Mouse (Mus musculus) natural killer cell, adult 2 months (primary cell): Measurements from ENCODE around the gene Slc9b2.

Source experiments
- DNase-seq, 2 experiments: peaks; one replicate each; pipeline ENCODE4 v3.0.0; 2022; ENCODE audit warnings: low spot score in 2 of 2

Gene Slc9b2

DNA sequence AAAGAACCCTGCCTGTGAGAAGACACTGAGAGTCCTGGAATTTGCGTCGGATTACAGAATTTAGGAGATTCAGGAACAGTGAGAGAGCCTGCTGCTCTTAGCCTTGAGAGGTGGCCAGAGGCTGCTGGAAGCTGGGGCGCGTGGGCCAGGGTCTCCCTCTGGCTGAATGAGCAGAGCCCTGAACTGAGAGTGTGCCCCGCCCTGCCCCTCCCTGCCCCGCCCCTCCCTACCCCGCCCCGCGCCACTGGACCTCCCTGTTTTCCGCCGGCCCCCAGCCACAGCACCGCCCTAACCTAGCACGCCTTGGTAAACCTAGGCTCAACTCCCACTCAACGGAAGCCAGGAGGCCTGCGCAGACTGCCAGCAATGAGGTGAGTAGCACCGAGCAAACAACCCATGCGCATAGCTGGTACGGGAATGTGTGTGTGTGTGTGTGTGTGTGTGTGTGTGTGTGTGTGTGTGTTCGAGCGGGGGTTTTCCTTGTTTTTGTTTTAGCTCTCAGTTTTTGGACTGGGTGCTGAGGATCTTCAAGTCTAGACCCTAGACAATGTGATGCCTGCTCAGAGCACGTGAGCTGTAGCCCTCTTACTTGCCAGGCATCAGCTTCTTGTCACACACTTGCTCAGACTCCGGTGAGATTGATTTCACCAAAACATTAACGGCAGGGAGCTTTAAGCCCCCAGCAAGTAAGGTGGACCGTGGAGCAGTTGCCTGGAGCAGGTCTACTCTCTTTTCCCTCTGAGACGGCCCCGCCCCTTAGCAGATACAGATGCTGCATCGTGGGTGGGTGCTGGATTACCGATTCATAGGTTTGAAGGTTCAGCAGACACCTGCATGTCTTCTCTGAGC is at the start of gene Slc9b2:
Gene Slc9b2 (plus strand): TSS at position 290 of the 849 bp plus-strand sequence.
- peak in 1 of 2 experiments; percentile 18 for DNase-seq

- DNase-seq, result no peak
Measured at GRCm38 (mm10) chr3:135258919-135259318, 48.6 kb upstream of the Slc9b2 start.

- no peak for DNase-seq
Measured at GRCm38 (mm10) chr3:135260233-135260632, 47.3 kb upstream of the Slc9b2 start.

DNA sequence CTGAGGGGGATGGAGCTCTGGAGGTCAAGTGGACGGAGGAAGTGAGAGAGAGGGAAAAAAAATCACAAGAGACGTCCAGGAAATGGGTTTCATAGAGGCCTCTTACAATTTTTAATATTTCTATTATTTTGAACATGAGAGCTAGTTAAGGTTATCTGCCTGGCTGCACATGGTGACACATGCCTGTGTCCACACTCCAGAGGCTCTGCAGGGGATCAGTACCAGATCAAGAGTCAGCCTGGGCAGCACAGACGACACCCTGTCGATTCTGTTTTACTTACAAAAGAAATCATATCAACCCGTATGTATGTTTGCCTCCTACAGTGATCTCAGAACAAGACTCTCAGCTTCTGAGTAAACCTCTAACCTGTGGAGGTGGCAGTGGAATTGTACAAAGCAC is 38.9 kb upstream of the Slc9b2 start:
- DNase-seq, result no peak

GRCm38 (mm10) chr3:135269391-135269990 is 38.0 kb upstream of the Slc9b2 start:
- DNase-seq, result no peak

- DNase-seq, result no peak
Measured at GRCm38 (mm10) chr3:135272627-135273026, 34.9 kb upstream of the Slc9b2 start.

- DNase-seq, result no peak
Measured at GRCm38 (mm10) chr3:135273047-135273446, 34.5 kb upstream of the Slc9b2 start.

DNA sequence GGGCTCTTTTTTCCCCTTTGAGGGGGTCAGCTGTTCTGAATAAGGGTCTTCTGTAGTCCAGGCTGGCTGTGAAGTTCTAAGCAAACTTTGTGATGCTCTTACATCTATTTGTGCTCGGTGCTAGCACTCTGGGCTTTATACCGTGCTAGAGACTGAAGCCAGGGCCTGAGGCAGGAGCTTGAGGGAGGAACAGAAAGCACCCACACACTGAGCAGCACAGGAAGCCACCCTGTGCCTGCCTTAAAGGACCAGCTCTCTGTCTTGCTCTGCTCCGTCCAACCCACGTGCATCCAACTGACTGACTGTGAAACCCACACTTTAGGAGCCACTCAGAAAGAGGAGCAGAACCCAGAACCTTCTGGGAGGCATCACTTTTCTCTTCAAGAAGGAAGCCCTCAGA is 27.3 kb upstream of the Slc9b2 start:
- DNase-seq, result no peak

- peak; percentile 50 to 63 for DNase-seq
Measured at GRCm38 (mm10) chr3:135280669-135281415, 26.7 kb upstream of the Slc9b2 start, which contains the start of gene Bdh2. Gene Bdh2, plus strand, starts transcription at chr3:135281221.

DNA sequence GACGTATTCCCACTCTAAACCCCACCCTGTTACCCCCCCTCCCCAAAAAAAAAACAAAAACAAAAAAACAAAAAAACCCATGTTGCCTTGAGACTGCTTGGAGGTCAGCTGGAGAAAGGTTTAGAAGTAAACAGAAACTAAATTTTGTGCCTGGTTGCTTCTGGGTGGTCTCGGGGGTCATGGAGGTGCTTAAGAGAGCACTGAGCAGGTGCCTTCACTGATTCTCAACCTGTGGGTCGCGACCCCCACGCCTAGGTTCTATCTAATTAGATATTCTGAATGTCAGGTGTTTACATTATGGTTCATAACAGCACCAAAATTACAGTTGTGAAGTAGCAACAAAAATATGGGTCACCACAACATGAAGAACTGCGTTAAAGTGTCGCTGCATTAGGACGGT is 25.8 kb upstream of the Slc9b2 start:
- no peak for DNase-seq

DNA sequence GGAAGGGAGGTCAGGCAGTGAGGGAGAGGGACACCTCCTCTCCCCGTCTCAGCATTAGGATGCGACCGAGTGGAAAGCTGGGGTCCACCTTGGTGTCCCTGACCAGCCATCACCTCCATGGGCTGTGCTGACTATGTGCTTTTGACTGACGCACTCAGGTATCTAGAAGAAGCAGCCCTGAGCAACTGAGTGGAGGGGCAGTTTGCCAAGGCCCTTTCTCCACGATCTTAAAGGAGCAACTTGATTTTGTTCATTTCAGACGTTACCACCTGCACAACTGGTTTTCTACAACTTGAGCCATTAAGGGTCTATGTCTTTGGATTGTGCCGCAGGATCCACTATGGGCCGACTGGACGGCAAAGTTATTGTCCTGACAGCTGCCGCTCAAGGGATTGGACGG is 22.2 kb upstream of the Slc9b2 start:
- no peak for DNase-seq

- DNase-seq, result no peak
Measured at GRCm38 (mm10) chr3:135285807-135286206, 21.7 kb upstream of the Slc9b2 start.

DNA sequence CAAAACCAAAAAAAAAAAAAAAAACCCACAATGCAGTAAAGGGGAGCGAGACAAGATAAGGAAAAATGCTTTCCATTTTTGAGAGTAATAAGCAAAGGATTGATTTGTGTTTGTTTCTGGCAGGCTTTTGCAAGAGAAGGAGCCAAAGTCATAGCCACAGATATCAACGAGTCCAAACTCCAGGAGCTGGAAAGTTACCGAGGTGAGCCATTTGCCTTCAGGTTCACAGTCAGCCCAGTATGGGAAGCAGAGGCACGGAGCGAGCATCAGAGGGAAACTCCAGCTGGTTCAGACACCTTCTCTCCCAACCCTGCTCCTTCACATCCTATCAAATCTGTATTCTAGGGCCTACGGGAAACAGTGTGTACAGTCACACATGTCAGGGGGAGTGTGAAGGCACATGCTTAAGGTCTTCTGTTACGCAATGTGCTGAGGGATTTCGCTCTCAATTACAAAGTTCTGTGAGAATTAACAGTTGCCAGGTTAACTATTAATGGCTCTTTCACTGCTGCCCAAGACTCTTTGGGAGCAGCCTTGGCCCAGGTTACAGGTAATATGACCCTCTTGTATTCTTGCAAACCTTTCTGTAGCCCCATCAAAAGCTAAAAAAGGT is 19.3 kb upstream of the Slc9b2 start:
- DNase-seq, result no peak

GRCm38 (mm10) chr3:135289148-135289547 is 18.4 kb upstream of the Slc9b2 start:
- DNase-seq, result no peak

DNA sequence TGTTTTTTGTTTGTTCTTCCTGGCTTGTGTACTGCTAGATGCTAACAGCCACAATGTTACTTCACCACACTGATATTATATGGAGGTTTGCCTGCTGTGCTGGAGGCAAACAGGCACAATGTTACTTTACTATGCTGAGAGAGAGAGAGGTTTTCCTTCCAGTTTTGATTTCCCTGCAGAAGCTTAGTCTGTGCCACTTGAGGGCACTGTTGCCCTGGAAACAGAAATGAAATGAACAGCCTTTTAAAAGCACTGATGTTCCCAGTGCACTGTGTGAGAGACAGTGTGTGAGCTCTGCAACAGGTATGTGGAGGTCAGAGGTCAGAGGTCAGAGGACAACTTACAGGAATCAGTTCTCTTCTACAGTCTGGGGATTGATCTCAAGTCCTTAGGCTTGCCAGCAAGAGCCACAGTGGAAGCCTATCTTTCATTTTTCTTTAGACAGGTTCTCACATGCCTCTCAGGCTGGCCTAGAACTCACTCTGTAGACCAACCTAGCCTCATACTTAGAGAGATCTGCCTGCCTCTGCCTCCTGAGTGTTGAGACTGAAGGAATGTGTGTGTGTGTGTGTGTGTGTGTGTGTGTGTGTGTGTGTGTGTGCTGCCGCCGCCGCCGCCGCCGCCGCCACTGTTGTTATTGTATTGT is 17.1 kb upstream of the Slc9b2 start:
- DNase-seq, result peak in 1 of 2 experiments; percentile 33

DNA sequence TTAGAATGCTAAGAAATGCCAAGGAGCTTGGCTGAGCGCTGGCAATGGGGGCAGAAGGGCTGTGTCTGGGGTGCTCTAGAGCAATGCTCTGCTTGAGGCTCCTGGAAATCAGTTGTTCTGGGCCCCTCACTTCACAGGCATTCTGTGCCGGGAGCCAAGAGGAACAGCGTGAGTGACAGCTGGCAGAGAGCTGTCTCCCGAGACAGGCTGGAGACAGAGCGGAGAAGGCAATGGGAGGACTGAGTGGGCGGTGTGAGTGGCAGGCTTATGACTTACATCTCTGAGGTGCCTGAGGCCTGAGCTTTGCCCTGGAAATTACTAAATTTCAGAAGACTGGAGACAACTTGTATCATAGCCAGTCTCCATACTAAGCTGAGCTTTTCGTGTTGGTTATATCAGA is 13.8 kb upstream of the Slc9b2 start:
- no peak for DNase-seq

- DNase-seq, result no peak
Measured at GRCm38 (mm10) chr3:135295559-135295958, 11.9 kb upstream of the Slc9b2 start.

- no peak for DNase-seq
Measured at GRCm38 (mm10) chr3:135298560-135298959, 8.9 kb upstream of the Slc9b2 start.

DNA sequence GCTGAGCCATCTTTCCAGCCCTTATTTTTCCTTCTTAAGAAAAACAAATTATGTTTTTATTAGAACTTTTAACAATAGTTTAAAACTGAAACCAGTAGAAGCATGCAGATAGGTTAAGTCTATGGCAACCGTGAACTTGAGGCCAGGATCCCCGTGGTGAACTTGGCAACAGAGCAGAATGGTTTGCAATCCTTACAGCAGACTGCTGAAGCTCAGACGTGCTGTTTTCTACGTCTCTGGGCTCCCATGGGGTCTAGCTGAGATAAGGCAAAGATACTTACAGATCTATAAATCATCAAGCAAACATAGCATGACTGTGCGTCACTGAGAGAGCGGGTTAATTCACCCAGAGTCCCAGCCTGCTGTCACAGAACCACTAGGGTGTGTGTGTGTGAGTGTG is 7.4 kb upstream of the Slc9b2 start:
- no peak for DNase-seq

GRCm38 (mm10) chr3:135304060-135304459 is 3.4 kb upstream of the Slc9b2 start:
- DNase-seq, result no peak

GRCm38 (mm10) chr3:135304566-135304965 is 2.9 kb upstream of the Slc9b2 start:
- no peak for DNase-seq
